Mouse (Mus musculus): ENCODE data around the gene Lrr1.
A peak's percentile ranks its signal among the peaks of the same experiment; 100 is the strongest.

The Lrr1 gene

GRCm38 (mm10) chr12:69197378-69198163, 29.0 kb downstream of the Lrr1 start:
- DNase-seq (ENCODE audit: low spot score in 2 of 2) = peak; percentile 43 to 52

DNA sequence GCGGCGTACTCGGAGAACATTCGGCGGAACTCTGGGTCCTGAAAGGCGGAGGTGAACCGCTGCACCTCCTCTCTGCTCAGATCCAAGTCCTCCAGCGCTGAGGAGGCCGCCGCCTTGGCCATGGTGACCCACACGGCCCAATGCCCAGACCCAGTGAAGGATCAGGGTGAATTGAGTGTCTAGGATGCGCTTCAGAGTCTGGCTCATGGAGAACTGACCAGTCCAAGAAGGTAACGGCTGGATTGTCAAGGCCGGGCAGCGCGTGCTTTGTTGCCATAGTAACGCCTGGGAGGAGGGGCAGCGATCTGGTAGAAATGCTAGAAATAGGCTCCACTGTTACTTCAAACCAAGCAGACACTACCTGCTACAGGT, 29.5 kb downstream of the Lrr1 start, which contains the start of gene Dnaaf2:
TSS of gene Dnaaf2 (minus strand) at position 266 of the 372 bp plus-strand sequence.
- peak; percentile 60 to 62 for DNase-seq (ENCODE audit: low spot score in 2 of 2)

DNA sequence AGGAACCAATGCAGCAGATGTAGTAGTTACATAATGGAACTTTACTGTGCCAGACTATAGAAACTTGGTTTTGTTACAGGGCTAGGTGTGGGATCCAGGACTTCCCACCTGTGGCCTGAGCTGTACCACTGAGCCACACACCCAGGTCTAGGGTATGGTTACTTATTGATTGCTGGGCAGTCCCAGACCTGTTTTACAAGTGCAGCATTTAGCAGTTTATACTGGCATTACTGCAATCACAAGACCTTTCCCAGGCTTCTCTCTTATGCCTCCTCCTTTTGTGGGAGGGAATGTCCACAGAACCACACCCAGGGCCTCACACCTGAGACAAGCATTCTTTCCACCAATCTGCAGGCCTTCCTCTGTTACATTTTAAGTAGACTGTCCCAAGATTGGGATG, 30.4 kb downstream of the Lrr1 start:
- no peak for DNase-seq (ENCODE audit: low spot score in 2 of 2)

GRCm38 (mm10) chr12:69204052-69204833, 35.6 kb downstream of the Lrr1 start, which contains the start of gene Gm49384:
Gene Gm49384, minus strand, starts transcription at chr12:69204267.
- no peak for DNase-seq (ENCODE audit: low spot score in 2 of 2)

DNA sequence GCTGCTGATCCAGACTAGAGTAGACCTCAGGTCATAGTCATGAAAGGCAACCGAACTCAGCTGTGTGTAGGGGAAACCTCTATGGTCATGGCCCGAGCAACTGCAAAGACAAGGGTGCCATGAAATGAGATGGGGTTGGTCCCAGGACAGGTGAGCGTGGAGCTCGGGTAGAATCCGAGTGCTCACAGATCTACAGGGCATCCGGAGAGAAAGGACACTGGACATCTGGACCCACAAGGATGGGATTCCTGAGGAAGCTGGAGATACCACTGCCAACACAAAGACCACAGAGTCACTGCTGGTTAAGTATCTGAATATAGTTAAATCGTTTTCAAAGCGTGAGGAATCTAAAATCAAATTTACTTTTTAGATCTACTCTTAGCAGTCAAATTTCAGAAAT, 38.8 kb downstream of the Lrr1 start:
- DNase-seq (ENCODE audit: low spot score in 2 of 2) = no peak

DNA sequence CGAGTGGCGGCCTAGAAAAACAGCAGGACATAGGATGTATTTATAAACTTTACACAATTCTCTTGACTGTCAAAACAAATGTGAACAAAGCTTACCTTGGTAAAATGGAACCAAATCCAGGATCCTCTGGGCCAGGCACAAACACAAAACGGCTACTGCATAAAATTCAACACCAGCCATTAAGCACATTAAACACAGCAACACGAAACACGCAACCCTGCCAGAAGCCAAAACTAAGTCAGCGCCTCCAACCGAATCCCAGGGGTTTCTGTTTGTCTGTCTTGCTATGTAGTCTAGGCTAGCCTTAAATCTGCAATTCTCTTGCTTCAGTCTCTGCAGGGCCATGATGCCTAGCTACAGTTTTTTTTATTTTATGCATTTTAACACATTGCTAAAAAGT, 39.3 kb downstream of the Lrr1 start:
- no peak for DNase-seq (ENCODE audit: low spot score in 2 of 2)

DNA sequence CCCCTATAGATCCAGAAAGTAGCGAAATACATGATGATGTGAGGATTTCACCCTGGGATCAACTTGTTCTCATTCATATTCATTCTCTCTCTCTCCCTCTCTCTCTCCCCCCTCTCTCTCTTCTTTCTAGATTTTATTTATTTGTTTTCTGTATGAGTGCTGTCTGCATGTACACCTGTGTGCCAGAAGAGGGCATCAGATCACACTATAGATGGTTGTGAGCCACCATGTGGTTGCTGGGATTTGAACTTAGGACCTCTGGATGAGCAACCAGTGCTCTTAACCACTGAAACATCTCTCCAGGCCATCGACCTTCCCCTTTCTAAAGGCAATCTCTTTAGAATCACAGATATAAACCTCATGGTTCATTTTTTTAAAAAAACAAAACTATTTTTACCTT, 39.9 kb downstream of the Lrr1 start:
- DNase-seq (ENCODE audit: low spot score in 2 of 2) = no peak

DNA sequence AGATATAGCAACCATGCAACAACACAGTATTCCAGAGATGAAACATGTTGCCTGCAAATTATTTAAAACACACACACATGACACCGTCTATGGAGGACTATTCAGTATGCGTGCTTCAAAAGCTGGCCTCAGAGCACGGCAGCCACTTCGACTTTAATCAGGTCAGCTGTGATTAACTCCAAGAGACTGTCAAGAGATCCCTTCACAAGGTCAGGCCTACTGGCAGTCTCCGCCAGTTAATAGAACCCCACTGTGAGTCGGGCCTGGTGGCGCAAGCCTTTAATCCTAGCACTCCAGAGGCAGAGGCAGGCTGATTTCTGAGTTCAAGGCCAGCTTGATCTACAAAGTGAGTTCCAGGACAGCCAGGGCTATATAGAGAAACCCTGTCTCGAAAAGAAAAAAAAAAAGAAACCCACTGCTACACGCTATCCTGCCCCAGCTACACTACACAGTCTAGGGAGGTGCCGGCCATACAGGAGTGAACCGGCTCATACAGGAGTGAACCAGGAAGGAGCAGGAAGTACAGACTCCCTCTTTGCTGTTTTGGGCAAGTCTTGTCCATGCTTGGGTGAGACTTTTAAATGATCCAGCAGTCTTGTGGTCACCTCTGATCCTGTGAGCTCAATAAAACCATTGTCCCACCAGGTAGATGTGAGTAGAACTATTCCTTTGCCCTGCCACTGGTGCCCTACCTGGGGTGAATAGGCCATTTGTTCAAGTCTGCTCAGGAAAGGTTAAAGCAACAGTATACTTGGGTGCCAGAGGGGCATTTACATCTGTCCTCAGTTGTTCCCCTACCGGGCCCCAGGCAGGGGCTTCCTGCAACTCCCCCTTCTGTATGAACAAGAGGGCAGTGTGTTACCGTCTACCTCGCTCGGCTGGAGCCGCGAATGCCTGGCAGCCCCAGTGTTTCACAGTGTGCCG, 41.7 kb downstream of the Lrr1 start:
- DNase-seq (ENCODE audit: low spot score in 2 of 2) = no peak

GRCm38 (mm10) chr12:69211057-69211456, 42.4 kb downstream of the Lrr1 start:
- no peak for DNase-seq (ENCODE audit: low spot score in 2 of 2)

DNA sequence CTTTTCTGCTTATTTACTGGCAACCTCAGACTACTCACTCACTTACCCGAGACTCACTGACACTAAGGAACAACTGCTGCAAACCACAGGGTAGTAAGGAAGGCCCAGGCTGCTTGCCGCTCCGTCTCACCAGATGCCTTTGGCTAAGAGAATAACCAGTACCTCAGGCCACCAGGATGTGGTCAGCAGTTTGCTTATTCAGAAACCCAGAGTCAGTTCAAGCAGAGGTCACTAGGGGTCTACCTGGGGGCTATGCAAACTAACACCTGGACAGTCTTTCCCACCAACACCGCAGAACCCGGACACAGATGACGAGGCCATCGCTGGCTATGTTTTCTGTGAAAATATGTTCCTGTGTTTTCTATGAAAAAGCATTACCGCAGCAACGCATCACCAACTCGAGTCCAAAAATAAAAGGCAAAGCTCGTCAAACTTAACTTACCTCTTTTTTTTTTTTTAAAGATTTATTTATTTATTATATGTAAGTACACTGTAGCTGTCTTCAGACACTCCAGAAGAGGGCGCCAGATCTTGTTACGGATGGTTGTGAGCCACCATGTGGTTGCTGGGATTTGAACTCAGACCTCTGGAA, 44.7 kb downstream of the Lrr1 start:
- DNase-seq (ENCODE audit: low spot score in 2 of 2) = no peak

DNA sequence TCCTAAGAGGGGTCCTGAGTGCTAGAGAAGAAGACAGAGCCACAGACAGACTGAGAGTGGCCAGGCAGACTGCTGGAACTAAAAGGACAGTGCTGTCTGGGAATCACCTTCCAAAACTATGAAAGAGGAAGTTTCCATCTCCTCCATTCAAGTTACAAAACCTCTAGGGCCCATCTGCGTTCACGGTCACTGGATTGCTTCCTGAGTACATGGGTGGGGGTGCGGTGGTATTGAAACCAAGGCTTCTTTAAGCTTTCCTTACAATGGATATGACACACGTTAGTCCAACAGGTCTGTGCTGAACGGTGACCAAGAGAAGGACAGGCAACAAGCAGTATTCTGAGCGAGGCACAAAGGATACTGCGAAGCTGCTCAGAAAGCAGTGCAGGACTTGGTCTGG, 45.8 kb downstream of the Lrr1 start:
- DNase-seq (ENCODE audit: low spot score in 2 of 2) = no peak

DNA sequence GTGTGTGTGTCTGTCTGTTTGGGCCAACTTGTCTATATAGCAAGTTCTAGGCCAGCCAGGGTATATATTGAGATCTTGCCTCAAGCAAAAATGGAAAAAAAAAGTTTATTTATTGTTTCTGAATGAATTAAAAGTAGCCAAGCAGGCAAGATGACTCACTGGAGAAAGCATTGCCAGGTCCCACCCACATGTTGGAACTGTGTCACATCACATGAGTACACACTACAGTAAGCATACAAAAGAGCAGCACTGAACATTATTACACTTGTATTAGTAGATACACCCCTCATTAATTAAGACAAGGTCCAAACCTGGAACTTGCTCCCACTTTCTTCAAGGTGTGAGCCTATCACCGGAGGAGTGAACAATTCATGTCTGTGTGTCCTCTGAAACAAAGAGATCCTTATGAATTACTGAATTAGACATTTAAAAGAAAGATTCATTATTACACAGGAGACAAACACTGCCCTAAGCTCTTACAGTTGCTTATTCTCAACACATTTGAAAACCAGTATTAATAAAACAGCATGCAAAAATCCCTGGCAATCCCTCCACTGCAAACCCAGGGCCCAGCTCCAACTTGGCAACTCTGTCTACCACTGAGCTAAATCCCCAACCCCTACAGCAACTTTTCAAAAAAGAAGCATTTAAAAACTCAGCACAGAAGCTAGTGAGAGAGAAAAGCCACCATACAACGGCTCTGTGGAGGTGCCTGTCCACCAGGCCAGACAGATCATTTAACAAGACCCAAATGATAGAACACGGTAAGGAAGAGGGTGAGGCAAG, 46.6 kb downstream of the Lrr1 start:
- DNase-seq (ENCODE audit: low spot score in 2 of 2) = peak; percentile 37 to 67

DNA sequence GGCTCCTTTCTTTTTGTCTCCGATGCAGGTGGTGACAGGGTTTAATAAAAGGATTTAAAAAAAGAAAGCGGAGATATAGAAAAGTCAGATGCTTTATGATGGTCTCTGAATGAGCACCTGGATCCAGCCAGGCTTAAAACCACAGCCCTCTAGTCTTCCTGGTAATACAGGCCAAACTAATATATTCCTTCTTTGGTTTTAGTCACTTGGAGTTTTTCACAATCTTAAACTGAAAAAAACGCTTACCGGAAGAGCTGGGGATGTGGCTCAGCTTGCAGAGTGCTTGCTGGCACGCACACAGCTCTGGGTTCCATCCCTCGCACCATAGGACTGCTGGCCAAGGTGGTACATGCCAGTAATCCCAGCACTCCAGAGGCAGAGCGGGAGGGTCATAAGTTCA, 48.0 kb downstream of the Lrr1 start:
- DNase-seq (ENCODE audit: low spot score in 2 of 2) = no peak

DNA sequence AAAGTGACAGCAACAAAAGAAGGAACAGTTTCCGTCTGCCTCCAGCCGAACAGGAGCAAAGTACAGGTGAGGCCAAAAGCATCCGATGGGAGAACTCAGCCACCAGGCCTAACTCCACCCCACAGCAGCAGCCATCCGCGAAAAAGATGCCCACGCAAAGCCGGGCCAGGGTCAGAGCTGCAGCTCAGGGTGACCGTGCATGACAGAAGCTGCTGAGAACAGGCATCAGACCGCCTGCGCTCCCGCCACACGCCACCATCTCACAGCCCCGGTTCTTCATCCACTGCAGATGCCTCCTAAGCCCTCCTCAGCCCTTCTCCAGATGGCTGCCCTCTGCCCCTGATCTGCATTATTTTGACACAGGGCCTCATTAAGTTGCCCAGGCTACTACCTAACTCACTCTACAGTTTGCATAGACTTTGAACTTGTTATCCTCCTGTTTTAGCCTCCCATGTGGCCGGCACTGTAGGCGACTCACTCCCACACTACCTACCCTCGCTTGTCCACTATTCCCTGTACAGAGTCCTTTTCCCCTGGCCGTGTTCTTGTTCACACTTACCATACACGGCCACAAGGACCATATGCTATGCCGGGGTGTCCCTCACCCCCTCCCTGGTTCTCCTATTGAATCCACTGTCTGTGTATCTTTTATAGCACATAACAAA, 52.1 kb downstream of the Lrr1 start:
- DNase-seq (ENCODE audit: low spot score in 2 of 2) = no peak

DNA sequence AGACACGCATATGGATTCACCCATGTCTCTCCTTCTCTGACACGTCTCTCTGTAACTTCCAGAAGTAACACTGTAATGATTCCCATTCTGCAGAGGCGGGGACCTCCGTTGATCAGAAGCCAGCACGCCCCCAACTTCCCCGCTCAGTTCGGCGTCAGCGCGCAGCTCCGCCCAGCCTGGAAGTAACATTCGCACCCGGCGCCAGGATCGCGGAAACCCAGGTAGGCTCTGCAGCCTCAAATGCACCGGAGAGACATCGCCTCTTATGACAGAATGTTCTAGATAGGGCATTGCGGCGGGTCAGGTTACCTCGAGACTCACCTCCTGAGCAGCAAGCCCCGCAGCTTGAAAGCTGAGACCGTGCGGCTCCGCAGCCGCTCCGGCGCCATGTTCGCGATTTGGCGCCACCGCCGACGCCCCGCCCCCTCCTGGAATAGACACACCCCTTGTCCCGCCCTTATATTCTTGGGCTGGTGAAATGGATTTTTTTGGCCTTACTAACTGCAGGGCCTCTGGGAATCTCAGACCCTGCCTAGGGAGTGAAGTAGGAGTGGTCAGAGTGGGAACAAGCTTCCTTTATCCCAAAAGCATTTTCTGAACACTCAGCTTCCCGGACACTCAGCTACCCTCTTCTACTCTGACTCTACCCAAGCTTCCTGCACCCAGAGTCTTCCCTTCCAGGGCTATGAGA, 59.3 kb downstream of the Lrr1 start, which contains the start of gene Pole2:
TSS of gene Pole2 (minus strand) at position 420 of the 691 bp plus-strand sequence.
- DNase-seq (ENCODE audit: low spot score in 2 of 2) = peak; percentile 81 to 85
